Comparison of ENCODE assay signal across 14 mouse cellular contexts in genomic region chr11:76530168-76530935, GRCm38 (mm10).
DNase-seq lines count a peak whose midpoint lies in the region; ATAC-seq and TF ChIP-seq lines count a peak whose summit lies in the region.
"Had no signal": no experiment of that assay in that cellular context is flagged by ENCODE, and none has a peak within 500 bp of the region (broad histone marks: within the 10 kb centered on the region; RNA-seq: fewer than 3 reads in every experiment).

No protein-coding gene starts in this region.

- H3K4me1 ChIP-seq in forebrain, embryonic 12.5 days: peaks cover 26% of the 10 kb centered on the region
- peaks cover 25% of the 10 kb centered on the region for H3K4me1 ChIP-seq in forebrain, embryonic 13.5 days
- peaks cover 29% of the 10 kb centered on the region for H3K4me1 ChIP-seq in limb, embryonic 11.5 days (ENCODE audit: control insufficient read depth, insufficient read depth, low read length)
- H3K4me1 ChIP-seq in limb, embryonic 10.5 days: peaks cover 64% of the 10 kb centered on the region
- H3K4me1 ChIP-seq in forebrain, embryonic 15.5 days: peaks cover 31% of the 10 kb centered on the region

- 0 out of 2 replicates have a peak overlapping the region, but pooled peaks have one; percentile 42 for H3K27ac ChIP-seq in forebrain, embryonic 12.5 days
- no peak overlapping the region for H3K27ac ChIP-seq in forebrain, embryonic 13.5 days
- H3K27ac ChIP-seq in limb, embryonic 11.5 days (replicated peaks; ENCODE audit: low read depth, low read length): 0 out of 2 replicates have a peak overlapping the region, but pooled peaks have one; percentile 8
- H3K27ac ChIP-seq in limb, embryonic 10.5 days: no peak overlapping the region; the same call in 1 of the 2 replicates
- H3K27ac ChIP-seq in forebrain, embryonic 15.5 days (replicated peaks): peak overlapping the region; percentile 52
- H3K27ac ChIP-seq: embryonic facial prominence, embryonic 13.5 days; limb, embryonic 13.5 days had no signal

- no peak overlapping the region for H3K4me2 ChIP-seq in forebrain, embryonic 12.5 days
- H3K4me2 ChIP-seq in forebrain, embryonic 13.5 days: no peak overlapping the region
- H3K4me2 ChIP-seq in limb, embryonic 11.5 days (ENCODE audit: low read depth, severe bottlenecking): no peak overlapping the region
- H3K4me2 ChIP-seq in forebrain, embryonic 15.5 days (replicated peaks): no peak overlapping the region
- peak overlapping the region; percentile 52 for H3K4me2 ChIP-seq in myocyte (ENCODE audit: low read depth)
- H3K4me2 ChIP-seq: embryonic facial prominence, embryonic 13.5 days; limb, embryonic 13.5 days had no signal

- DNase-seq in limb, embryonic 11.5 days (ENCODE audit: low spot score): no peak
- no peak for DNase-seq in limb, embryonic 10.5 days (ENCODE audit: low spot score)
- DNase-seq in gastrocnemius, postnatal 25 days: no peak
- DNase-seq: cerebellum, postnatal 25 days; kidney, postnatal 14 days; lung, postnatal 4 days; thymus, postnatal 25 days had no signal

- no peak overlapping the region for H3K4me3 ChIP-seq in forebrain, embryonic 12.5 days (replicated peaks)
- H3K4me3 ChIP-seq in forebrain, embryonic 13.5 days: no peak overlapping the region
- no peak overlapping the region for H3K4me3 ChIP-seq in limb, embryonic 11.5 days (ENCODE audit: low read depth, low read length)
- H3K4me3 ChIP-seq in limb, embryonic 10.5 days: no peak overlapping the region
- H3K4me3 ChIP-seq in forebrain, embryonic 15.5 days: no peak overlapping the region
- no peak overlapping the region for H3K4me3 ChIP-seq in myocyte
- H3K4me3 ChIP-seq: embryonic facial prominence, embryonic 13.5 days; limb, embryonic 13.5 days had no signal

- no peak for ATAC-seq in forebrain, embryonic 12.5 days (ENCODE audit: low FRiP score)
- no peak for ATAC-seq in forebrain, embryonic 13.5 days
- no peak for ATAC-seq in limb, embryonic 11.5 days (ENCODE audit: insufficient number of reproducible peaks, low FRiP score, low TSS enrichment, low read depth)
- peak; percentile 29; the same call in 1 of the 2 replicates for ATAC-seq in forebrain, embryonic 15.5 days (replicated peaks)
- no peak for ATAC-seq in megakaryocyte, adult 5-6 weeks (ENCODE audit: poor library complexity, severe bottlenecking)

- 82% methylated on average over 15 of the region's 15 CpGs for WGBS in forebrain, embryonic 12.5 days
- WGBS in forebrain, embryonic 13.5 days: 81% methylated on average over 15 of the region's 15 CpGs
- 78% methylated on average over 15 of the region's 15 CpGs for WGBS in limb, embryonic 11.5 days
- WGBS in limb, embryonic 10.5 days: 78% methylated on average over 15 of the region's 15 CpGs
- 73% methylated on average over 15 of the region's 15 CpGs for WGBS in forebrain, embryonic 15.5 days

- no peak overlapping the region for H3K9ac ChIP-seq in forebrain, embryonic 12.5 days
- H3K9ac ChIP-seq in forebrain, embryonic 13.5 days: no peak overlapping the region
- no peak overlapping the region for H3K9ac ChIP-seq in limb, embryonic 11.5 days (ENCODE audit: low read length)
- H3K9ac ChIP-seq in forebrain, embryonic 15.5 days (replicated peaks): peak overlapping the region; percentile 23
- H3K9ac ChIP-seq: embryonic facial prominence, embryonic 13.5 days; limb, embryonic 13.5 days had no signal

- 0 out of 2 replicates have a peak, but pooled peaks cover 6% of the 10 kb centered on the region for H3K27me3 ChIP-seq in forebrain, embryonic 12.5 days
- H3K27me3 ChIP-seq in forebrain, embryonic 13.5 days: no peaks in the 10 kb centered on the region
- H3K27me3 ChIP-seq in limb, embryonic 11.5 days (ENCODE audit: control insufficient read depth, insufficient read depth, low read length): no peaks in the 10 kb centered on the region
- H3K27me3 ChIP-seq in limb, embryonic 10.5 days (ENCODE audit: low read depth, poor library complexity, severe bottlenecking): no peaks in the 10 kb centered on the region
- no peaks in the 10 kb centered on the region for H3K27me3 ChIP-seq in forebrain, embryonic 15.5 days
- H3K27me3 ChIP-seq in myocyte (ENCODE audit: control insufficient read depth, insufficient read depth, insufficient read length): no peaks in the 10 kb centered on the region
- H3K27me3 ChIP-seq: embryonic facial prominence, embryonic 13.5 days had no signal

- H3K79me2 ChIP-seq in myocyte (ENCODE audit: control insufficient read depth, insufficient read depth): no peaks in the 10 kb centered on the region

- no peak for TF ChIP-seq POLR2A in myocyte (IDR thresholded peaks at IDR 0.05; ENCODE audit: insufficient read length, low read depth)

- H3ac ChIP-seq in myocyte (ENCODE audit: control insufficient read depth, insufficient read length): no peak overlapping the region

- no peaks in the 10 kb centered on the region for H3K9me3 ChIP-seq in forebrain, embryonic 12.5 days
- no peaks in the 10 kb centered on the region for H3K9me3 ChIP-seq in forebrain, embryonic 13.5 days (replicated peaks)
- H3K9me3 ChIP-seq in limb, embryonic 11.5 days (ENCODE audit: control insufficient read depth, low read length): no peaks in the 10 kb centered on the region
- H3K9me3 ChIP-seq in limb, embryonic 10.5 days (replicated peaks): no peaks in the 10 kb centered on the region
- no peaks in the 10 kb centered on the region for H3K9me3 ChIP-seq in forebrain, embryonic 15.5 days
- H3K9me3 ChIP-seq: embryonic facial prominence, embryonic 13.5 days; limb, embryonic 13.5 days had no signal

- peaks cover 4% of the 10 kb centered on the region; the same call in 1 of the 2 replicates for H3K36me3 ChIP-seq in forebrain, embryonic 12.5 days (replicated peaks)
- no peaks in the 10 kb centered on the region for H3K36me3 ChIP-seq in forebrain, embryonic 13.5 days (ENCODE audit: poor library complexity, severe bottlenecking)
- no peaks in the 10 kb centered on the region for H3K36me3 ChIP-seq in limb, embryonic 11.5 days (ENCODE audit: control insufficient read depth, insufficient read depth, low read length)
- peaks cover 12% of the 10 kb centered on the region for H3K36me3 ChIP-seq in limb, embryonic 10.5 days
- no peaks in the 10 kb centered on the region for H3K36me3 ChIP-seq in forebrain, embryonic 15.5 days
- H3K36me3 ChIP-seq in myocyte (ENCODE audit: control insufficient read depth, insufficient read depth): no peaks in the 10 kb centered on the region
- H3K36me3 ChIP-seq: embryonic facial prominence, embryonic 13.5 days had no signal

TF ChIP-seq in myocyte, 11 proteins besides CTCF, POLR2A, EP300 and RAD21:
- TF ChIP-seq MYOG (IDR thresholded peaks at IDR 0.05; ENCODE audit: control insufficient read depth in 1 of 3, insufficient read depth in 1 of 3, insufficient read length in 2 of 3, low read depth in 2 of 3) (peak in 2 of 3 experiments; percentile 20 to 62), CEBPB (IDR thresholded peaks at IDR 0.05; ENCODE audit: insufficient read depth, poor library complexity, severe bottlenecking) (no peak), MYOD1 (IDR thresholded peaks at IDR 0.05; ENCODE audit: control insufficient read depth in 1 of 3, insufficient read length in 2 of 3, low read depth in 2 of 3) (peak in 1 of 3 experiments; percentile 52)
TF ChIP-seq in myocyte: peak in this region for 2.

Comparison
In these comparisons a context has a peak if more than half of its experiments do, and no peak if none do; other contexts are left out.
1. H3K27ac ChIP-seq: peak in forebrain, embryonic 12.5 days (single experiment), limb, embryonic 11.5 days (single experiment) and forebrain, embryonic 15.5 days (single experiment); none in forebrain, embryonic 13.5 days (single experiment) and limb, embryonic 10.5 days (single experiment).